Mouse (Mus musculus): ENCODE results near the gene Cul3. TPM values are rescaled to one million over a fixed set of nuclear protein-coding genes. Genes with fewer than 3 reads are reported as not detected.

Gene Cul3
- polyA plus RNA-seq, 1 experiment from 2014 or later, result 35.1 TPM

DNA sequence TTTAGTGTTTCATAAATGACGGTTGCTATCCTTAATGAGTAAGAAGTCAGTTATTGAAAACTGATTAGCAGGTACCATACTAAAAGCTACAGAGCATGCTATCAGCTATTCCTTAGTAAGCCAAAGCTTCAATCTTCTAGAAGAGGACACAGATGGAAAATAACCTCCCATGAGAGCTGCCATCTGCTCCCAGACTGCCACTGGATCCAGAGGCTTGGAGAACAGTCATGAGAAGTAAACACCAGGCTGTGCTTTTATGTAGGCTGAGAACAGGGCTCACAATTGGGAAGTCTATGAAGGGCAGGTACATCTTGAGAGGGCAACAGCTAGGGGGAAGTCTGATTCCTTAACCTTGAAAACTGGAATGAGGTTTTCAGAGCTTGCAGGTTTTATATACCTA lies 79.8 kb downstream of the Cul3 start:
- Histone ChIP-seq H3K4me1 (no peaks in the 10 kb centered on the region), H3K9me3 (replicated peaks) (no peaks in the 10 kb centered on the region), H3K36me3 (ENCODE audit: poor library complexity, severe bottlenecking) (no peaks in the 10 kb centered on the region), H3K9ac (no peak overlapping the region), H3K27me3 (no peaks in the 10 kb centered on the region), H3K27ac (no peak overlapping the region), H3K4me2 (no peak overlapping the region), H3K4me3 (no peak overlapping the region)
- ATAC-seq, result no peak
- 70% methylated on average over 1 of the region's 1 CpGs for WGBS

DNA sequence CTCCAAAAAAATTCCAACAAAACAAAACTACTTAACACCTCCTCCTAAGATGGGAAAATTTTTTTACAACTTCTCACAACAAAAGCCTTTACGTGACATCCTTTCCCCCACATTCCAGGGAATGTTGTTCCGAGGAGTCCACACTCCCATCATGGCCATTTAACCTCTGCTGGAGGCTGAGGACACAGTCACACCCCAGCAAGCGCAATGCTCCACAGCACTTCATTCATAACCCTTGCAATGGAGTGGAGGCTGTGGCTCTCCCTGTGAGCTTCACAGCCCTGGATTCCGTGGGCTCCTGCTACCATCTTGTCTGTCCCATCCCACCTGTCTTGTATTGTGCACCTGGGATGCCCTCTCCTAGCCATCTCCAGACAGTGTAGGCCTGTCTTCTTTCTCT lies 81.6 kb downstream of the Cul3 start:
- no peak overlapping the region for H3K27ac ChIP-seq
- no peaks in the 10 kb centered on the region for H3K9me3 ChIP-seq (replicated peaks)
- peak; percentile 7; the same call in 1 of the 2 replicates for ATAC-seq
- H3K4me2 ChIP-seq, result no peak overlapping the region
- no peaks in the 10 kb centered on the region for H3K4me1 ChIP-seq
- H3K9ac ChIP-seq, result no peak overlapping the region
- H3K36me3 ChIP-seq (ENCODE audit: poor library complexity, severe bottlenecking), result no peaks in the 10 kb centered on the region
- H3K4me3 ChIP-seq, result no peak overlapping the region
- H3K27me3 ChIP-seq, result no peaks in the 10 kb centered on the region
- 81% methylated on average over 4 of the region's 4 CpGs for WGBS

DNA sequence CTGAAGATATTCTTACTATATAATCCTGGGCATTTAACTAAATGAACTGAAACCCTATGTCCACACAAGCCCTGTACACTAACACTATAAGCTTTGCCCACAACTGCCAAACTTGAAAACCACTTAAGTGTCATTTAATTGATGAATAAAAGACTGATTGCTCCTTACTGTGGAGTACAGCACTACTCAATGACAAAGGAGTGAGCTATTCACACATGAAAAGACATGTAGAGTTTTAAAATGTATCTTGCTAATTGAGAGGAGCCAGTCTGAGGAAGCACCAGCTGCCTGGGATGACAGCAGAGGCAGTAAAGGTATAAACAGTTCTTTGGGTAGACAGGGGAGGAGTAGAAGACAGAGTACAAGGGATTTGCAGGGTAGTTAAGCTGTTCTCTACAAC lies 87.0 kb downstream of the Cul3 start:
- ATAC-seq, result 0 out of 2 replicates have a peak, but pooled peaks have one; percentile 21
- Histone ChIP-seq H3K27me3 (no peaks in the 10 kb centered on the region), H3K4me1 (no peaks in the 10 kb centered on the region), H3K36me3 (ENCODE audit: poor library complexity, severe bottlenecking) (no peaks in the 10 kb centered on the region), H3K4me3 (no peak overlapping the region), H3K9me3 (replicated peaks) (no peaks in the 10 kb centered on the region), H3K9ac (no peak overlapping the region), H3K27ac (no peak overlapping the region), H3K4me2 (no peak overlapping the region)

- Histone ChIP-seq H3K27me3 (no peaks in the 10 kb centered on the region), H3K9me3 (replicated peaks) (no peaks in the 10 kb centered on the region)
- 93% methylated on average over 5 of the region's 5 CpGs for WGBS
These were observed 90.0 kb downstream of the Cul3 start for GRCm38 (mm10) chr1:80250247-80250646.

GRCm38 (mm10) chr1:80247131-80247530 lies 93.1 kb downstream of the Cul3 start:
- Histone ChIP-seq H3K27me3 (no peaks in the 10 kb centered on the region), H3K9me3 (replicated peaks) (no peaks in the 10 kb centered on the region), H3K4me1 (no peaks in the 10 kb centered on the region), H3K9ac (no peak overlapping the region), H3K4me3 (no peak overlapping the region), H3K27ac (no peak overlapping the region), H3K4me2 (no peak overlapping the region), H3K36me3 (ENCODE audit: poor library complexity, severe bottlenecking) (no peaks in the 10 kb centered on the region)
- no peak for ATAC-seq

More at GRCm38 (mm10) chr1:80250247-80250646, 90.0 kb downstream of the Cul3 start:
- ATAC-seq, result no peak
- Histone ChIP-seq H3K9ac (no peak overlapping the region), H3K4me1 (no peaks in the 10 kb centered on the region), H3K27ac (no peak overlapping the region), H3K4me2 (no peak overlapping the region), H3K4me3 (no peak overlapping the region), H3K36me3 (ENCODE audit: poor library complexity, severe bottlenecking) (no peaks in the 10 kb centered on the region)

GRCm38 (mm10) chr1:80244123-80244522 lies 96.2 kb downstream of the Cul3 start:
- no peak overlapping the region for H3K4me2 ChIP-seq
- no peak overlapping the region for H3K9ac ChIP-seq
- H3K27ac ChIP-seq, result no peak overlapping the region
- H3K4me3 ChIP-seq, result no peak overlapping the region
- no peaks in the 10 kb centered on the region for H3K9me3 ChIP-seq (replicated peaks)
- no peaks in the 10 kb centered on the region for H3K36me3 ChIP-seq (ENCODE audit: poor library complexity, severe bottlenecking)
- WGBS, result 78% methylated on average over 3 of the region's 3 CpGs
- peaks cover 6% of the 10 kb centered on the region; the same call in 1 of the 2 replicates for H3K27me3 ChIP-seq
- H3K4me1 ChIP-seq, result peaks cover 5% of the 10 kb centered on the region; the same call in 1 of the 2 replicates
- ATAC-seq, result no peak

- peaks cover 17% of the 10 kb centered on the region for H3K4me1 ChIP-seq
- no peak overlapping the region for H3K4me3 ChIP-seq
- ATAC-seq, result no peak
- no peak overlapping the region for H3K4me2 ChIP-seq
- no peak overlapping the region for H3K27ac ChIP-seq
- H3K36me3 ChIP-seq (ENCODE audit: poor library complexity, severe bottlenecking), result no peaks in the 10 kb centered on the region
- WGBS, result 94% methylated on average over 6 of the region's 6 CpGs
- H3K27me3 ChIP-seq, result peaks cover 6% of the 10 kb centered on the region; the same call in 1 of the 2 replicates
- H3K9ac ChIP-seq, result no peak overlapping the region
- H3K9me3 ChIP-seq (replicated peaks), result no peaks in the 10 kb centered on the region
These were observed 98.7 kb downstream of the Cul3 start for GRCm38 (mm10) chr1:80241579-80241978.

- Histone ChIP-seq H3K36me3 (ENCODE audit: poor library complexity, severe bottlenecking) (no peaks in the 10 kb centered on the region), H3K9ac (no peak overlapping the region), H3K4me2 (no peak overlapping the region), H3K27me3 (peaks cover 6% of the 10 kb centered on the region; the same call in 1 of the 2 replicates), H3K4me1 (peaks cover 27% of the 10 kb centered on the region), H3K4me3 (no peak overlapping the region), H3K27ac (no peak overlapping the region), H3K9me3 (replicated peaks) (no peaks in the 10 kb centered on the region)
- no peak for ATAC-seq
- WGBS, result 13% methylated on average over 12 of the region's 12 CpGs
These were observed 100.1 kb downstream of the Cul3 start for GRCm38 (mm10) chr1:80240017-80240660.

GRCm38 (mm10) chr1:80239481-80239880 lies 100.8 kb downstream of the Cul3 start:
- ATAC-seq, result no peak

GRCm38 (mm10) chr1:80236951-80237702 lies 103.2 kb downstream of the Cul3 start:
- H3K9me3 ChIP-seq (replicated peaks), result no peaks in the 10 kb centered on the region
- H3K9ac ChIP-seq, result no peak overlapping the region
- H3K4me1 ChIP-seq, result peaks cover 27% of the 10 kb centered on the region
- H3K4me2 ChIP-seq, result no peak overlapping the region
- H3K27me3 ChIP-seq, result peaks cover 6% of the 10 kb centered on the region; the same call in 1 of the 2 replicates
- H3K27ac ChIP-seq, result no peak overlapping the region
- 28% methylated on average over 11 of the region's 11 CpGs for WGBS
- peak; percentile 65; the same call in 1 of the 2 replicates for ATAC-seq
- H3K4me3 ChIP-seq, result no peak overlapping the region
- no peaks in the 10 kb centered on the region for H3K36me3 ChIP-seq (ENCODE audit: poor library complexity, severe bottlenecking)

More at GRCm38 (mm10) chr1:80239481-80239880, 100.8 kb downstream of the Cul3 start:
- H3K27me3 ChIP-seq, result peaks cover 6% of the 10 kb centered on the region; the same call in 1 of the 2 replicates
- H3K9ac ChIP-seq, result no peak overlapping the region
- H3K9me3 ChIP-seq (replicated peaks), result no peaks in the 10 kb centered on the region
- H3K4me2 ChIP-seq, result no peak overlapping the region
- H3K4me1 ChIP-seq, result peaks cover 27% of the 10 kb centered on the region
- 76% methylated on average over 11 of the region's 11 CpGs for WGBS
- no peaks in the 10 kb centered on the region for H3K36me3 ChIP-seq (ENCODE audit: poor library complexity, severe bottlenecking)
- H3K4me3 ChIP-seq, result no peak overlapping the region
- H3K27ac ChIP-seq, result no peak overlapping the region

DNA sequence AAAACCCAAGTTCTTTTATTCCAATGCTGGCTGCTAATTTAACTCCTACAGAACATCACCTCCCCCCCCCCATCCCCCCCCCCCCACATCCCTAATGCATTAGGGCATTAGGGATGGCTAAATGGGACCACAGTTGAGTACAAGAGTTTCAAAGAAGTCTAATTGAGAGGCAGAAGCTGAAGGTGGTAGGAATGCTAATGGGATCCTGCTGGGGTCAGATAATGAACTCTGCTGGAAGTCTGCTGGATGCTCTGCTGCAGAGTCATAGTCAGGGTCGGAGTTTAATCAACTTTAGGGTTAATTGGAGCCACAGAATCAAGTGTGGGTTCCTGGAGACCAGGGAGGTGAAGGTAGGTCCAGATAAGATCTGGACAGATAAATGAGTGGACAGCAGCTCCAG lies 104.2 kb downstream of the Cul3 start:
- H3K9ac ChIP-seq, result no peak overlapping the region
- H3K4me1 ChIP-seq, result peaks cover 27% of the 10 kb centered on the region
- H3K4me2 ChIP-seq, result no peak overlapping the region
- 0% methylated on average over 1 of the region's 1 CpGs for WGBS
- H3K36me3 ChIP-seq (ENCODE audit: poor library complexity, severe bottlenecking), result no peaks in the 10 kb centered on the region
- no peak overlapping the region for H3K4me3 ChIP-seq
- H3K27me3 ChIP-seq, result peaks cover 6% of the 10 kb centered on the region; the same call in 1 of the 2 replicates
- no peak for ATAC-seq
- no peaks in the 10 kb centered on the region for H3K9me3 ChIP-seq (replicated peaks)
- H3K27ac ChIP-seq, result no peak overlapping the region

DNA sequence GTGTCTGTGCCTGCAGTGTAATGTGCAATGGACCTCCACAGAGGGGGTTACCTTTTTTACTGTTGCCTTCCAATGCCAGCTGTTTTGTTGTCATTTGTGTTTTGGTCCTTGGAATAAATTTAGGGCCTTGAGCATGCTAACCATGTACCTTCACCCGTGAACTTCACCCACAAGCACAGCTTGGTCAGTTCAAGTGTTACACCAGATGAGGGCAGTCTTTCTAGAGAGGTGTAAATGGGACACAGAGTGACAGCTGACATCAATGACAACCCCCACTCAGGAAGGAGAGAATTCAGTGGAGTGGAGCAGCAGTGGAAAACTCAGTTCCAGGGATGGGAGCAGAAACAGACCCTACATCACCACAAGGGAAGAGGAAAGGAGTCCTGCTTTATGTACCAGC lies 109.7 kb downstream of the Cul3 start:
- no peaks in the 10 kb centered on the region for H3K9me3 ChIP-seq (replicated peaks)
- H3K9ac ChIP-seq, result no peak overlapping the region
- H3K27ac ChIP-seq, result no peak overlapping the region
- H3K27me3 ChIP-seq, result no peaks in the 10 kb centered on the region
- H3K4me2 ChIP-seq, result no peak overlapping the region
- ATAC-seq, result no peak
- no peaks in the 10 kb centered on the region for H3K36me3 ChIP-seq (ENCODE audit: poor library complexity, severe bottlenecking)
- H3K4me1 ChIP-seq, result peaks cover 3% of the 10 kb centered on the region; the same call in 1 of the 2 replicates
- no peak overlapping the region for H3K4me3 ChIP-seq
- WGBS, result 83% methylated on average over 1 of the region's 1 CpGs
